Mouse (Mus musculus) 416B (cell line): ENCODE results near the gene Patj.

ENCODE experiments used
- DNase-seq: peaks from one replicate; pipeline ENCODE4 v3.0.0; 2011; ENCODE audit warnings: low read depth

The Patj gene

DNA sequence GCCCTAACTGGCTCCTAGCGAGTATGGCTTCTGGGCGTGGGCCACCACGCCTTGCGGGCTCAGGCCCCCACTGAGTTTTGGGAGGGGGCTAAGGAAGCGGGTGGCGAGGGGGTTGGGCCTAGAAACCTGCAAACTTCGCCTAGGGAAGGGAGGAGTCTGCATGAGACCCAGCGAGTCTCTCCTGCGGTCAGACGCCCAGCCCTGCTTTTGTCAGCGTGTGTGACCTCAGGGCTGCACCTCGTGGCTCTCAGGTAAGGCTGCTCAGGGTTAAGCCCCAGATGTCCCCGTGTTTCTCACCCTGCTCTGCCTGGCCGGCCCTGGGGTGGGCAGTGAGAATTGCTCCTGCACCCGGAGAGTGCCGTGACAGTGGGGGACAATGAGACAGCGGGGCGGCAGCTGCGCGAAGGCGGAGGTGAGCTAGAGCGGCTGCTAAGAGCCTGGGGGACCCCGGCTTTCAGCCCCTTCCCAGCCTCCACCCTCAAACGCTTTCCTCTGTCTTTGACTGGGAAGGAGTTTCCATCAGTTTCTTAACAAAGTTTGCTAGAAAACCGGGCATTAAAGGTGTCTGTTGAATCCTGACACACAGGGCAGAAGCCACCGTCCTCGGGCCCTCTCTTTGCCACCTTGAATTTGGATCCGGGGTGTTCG lies 331.1 kb downstream of the Patj start, which contains the start of gene L1td1:
TSS of gene L1td1 (plus strand) at position 145 of the 648 bp plus-strand sequence.
- DNase-seq = no peak

DNA sequence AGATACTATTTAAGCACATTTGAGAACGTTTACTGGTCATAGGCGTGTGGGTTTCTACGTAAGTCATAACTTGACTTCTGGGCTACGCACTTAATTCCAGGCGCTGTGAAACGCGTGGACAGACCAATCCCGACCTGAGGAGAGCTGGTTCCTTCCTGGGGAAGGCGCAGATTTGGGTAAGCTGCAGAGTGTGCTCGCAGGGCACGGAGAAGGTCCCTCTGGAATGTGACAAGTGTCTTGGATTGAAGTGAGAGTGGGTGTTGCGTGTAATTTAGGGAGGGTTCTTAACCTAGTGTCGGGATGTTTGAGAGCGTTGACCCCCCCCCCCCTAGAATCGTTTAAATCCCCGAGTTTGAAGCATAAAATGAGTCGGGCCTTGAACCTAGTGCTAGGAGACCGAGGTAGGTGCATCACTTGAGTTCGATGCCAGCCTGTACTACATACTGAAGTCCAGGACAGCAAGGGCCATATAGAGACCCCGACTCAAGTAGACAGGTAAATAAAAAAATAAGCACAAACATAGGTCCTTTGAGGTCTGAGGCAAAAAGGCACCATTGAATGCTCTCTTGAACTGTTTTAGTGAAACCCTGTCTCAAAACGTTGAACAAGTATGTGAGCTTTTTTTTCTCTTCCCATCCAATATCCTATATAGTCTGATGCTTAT lies 331.8 kb downstream of the Patj start:
- no peak for DNase-seq

DNA sequence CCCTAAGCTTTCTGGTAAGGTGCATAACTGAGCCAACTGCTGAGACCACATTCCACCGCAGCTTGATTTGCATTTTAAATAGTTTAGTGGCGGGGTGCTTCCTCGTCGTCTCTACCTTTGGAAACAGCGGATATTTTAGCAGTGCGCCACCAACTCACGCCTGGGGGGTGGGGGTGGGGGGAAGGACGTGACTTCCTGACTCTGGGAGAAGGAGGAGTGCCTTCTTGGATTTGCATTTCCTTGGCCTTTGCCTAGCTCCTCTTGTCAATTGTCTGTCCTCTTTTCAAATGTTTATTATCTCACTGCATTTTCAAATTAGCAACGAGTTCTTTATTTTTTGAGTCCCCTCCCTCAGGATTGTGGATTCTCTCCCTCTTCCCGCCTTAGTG lies 332.4 kb downstream of the Patj start:
- no peak for DNase-seq

DNA sequence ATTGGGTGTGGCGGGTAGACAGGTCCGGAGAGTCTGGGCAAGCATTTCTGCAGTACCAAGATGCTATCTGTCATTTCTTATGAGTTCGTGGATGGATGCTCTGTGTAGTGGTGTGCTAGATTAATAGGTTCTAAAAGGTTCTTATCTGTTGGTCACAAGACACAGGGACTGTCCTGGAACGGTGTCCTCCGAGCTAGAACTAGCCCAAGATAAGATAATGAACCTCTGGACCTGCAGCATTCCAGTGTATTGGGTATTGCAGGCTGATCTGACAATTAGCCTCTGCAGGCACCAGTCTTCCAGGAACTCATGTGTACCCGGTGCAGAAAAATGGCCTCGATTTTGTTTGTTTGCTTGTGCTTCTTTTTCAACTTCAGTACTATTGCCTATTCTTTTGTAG lies 333.1 kb downstream of the Patj start:
- no peak for DNase-seq

DNA sequence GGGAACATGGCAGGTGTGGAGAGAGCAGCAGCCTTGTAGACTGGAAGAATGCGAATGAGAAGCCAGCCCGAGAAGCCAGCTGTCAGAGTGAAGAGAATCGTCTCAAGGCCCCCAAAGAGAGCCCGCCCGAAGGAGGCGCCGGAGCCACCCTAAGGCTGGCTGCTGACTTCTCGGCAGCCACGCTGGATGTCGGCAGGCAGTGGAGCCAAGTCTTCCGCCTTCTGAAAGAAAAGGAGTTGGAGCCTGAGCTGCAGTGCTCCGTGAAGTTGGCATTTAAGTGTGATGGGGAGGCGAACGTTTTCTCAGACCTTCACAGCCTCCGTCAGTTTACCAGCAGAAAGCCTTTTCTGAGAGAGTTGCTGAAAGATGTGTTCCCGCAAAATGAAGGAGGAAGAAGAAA lies 338.1 kb downstream of the Patj start:
- DNase-seq = no peak

DNA sequence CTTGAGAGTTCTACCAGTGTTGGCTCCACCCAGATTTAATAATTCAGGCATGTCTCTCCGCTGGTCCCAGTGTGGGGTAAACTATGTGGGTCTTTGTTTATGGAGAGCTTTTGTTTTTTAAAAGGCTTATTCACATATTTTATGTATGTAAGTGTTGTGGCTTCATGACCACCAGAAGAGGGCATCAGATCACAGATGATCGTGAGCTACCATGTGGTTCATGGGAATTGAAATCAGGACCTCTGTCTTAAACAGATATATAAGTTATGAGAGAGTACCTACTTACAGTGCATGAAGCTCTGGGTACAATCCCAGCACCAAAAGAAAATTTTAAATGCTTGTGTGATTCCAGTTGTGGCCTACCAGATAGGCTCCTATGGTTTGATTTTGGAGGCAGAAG lies 344.2 kb downstream of the Patj start:
- peak; percentile 59 for DNase-seq

DNA sequence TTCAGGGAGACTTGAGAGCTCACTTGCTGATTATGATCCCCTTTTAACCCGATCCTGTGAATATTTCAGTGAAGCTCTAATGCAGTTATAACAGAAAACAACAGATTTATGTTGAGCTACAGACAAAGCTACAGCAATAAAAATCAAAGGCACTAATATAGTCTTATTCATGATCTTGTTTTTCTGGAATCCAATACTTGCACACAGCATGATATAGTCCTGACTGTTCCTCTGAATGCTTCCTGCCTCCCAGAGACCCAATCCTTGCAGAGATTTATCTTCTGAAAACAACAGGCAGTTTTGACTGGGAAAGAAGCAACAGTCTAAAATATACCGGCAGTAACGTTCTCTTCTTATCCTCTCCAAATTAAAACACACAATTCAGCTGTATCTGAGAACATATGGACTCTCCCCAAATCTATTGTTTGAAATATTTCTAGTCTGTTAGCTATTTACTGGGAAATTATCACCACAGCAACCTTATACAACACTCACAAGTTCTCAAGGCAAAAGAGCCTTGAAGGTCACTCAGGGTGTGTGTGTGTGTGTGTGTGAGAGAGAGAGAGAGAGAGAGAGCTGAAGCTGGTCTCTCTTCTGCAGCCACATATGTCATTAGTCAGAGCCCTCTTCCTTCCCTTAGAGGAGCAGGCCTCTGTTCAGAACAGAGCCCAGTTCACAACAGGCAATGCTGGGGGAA lies 347.8 kb downstream of the Patj start:
- DNase-seq = no peak

DNA sequence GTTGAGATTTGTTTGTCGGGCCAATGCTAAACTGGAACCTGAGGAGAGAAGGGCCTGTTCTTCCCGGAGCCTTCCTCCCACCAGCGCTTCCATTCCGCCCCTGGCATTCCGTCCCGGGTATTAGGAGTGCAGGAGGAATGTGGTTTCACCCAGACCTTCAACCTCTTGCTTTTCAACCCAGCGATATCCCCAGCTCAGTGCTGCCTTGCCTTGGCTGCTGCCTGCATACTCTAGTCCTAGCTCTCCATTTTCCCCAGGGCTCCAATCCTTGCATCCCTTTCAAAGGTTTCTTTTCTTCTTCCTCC lies 348.3 kb downstream of the Patj start:
- no peak for DNase-seq

- DNase-seq = no peak
These were observed 358.9 kb downstream of the Patj start for GRCm38 (mm10) chr4:98754456-98754855.

- DNase-seq = no peak
These were observed 360.6 kb downstream of the Patj start for GRCm38 (mm10) chr4:98756141-98756540.

DNA sequence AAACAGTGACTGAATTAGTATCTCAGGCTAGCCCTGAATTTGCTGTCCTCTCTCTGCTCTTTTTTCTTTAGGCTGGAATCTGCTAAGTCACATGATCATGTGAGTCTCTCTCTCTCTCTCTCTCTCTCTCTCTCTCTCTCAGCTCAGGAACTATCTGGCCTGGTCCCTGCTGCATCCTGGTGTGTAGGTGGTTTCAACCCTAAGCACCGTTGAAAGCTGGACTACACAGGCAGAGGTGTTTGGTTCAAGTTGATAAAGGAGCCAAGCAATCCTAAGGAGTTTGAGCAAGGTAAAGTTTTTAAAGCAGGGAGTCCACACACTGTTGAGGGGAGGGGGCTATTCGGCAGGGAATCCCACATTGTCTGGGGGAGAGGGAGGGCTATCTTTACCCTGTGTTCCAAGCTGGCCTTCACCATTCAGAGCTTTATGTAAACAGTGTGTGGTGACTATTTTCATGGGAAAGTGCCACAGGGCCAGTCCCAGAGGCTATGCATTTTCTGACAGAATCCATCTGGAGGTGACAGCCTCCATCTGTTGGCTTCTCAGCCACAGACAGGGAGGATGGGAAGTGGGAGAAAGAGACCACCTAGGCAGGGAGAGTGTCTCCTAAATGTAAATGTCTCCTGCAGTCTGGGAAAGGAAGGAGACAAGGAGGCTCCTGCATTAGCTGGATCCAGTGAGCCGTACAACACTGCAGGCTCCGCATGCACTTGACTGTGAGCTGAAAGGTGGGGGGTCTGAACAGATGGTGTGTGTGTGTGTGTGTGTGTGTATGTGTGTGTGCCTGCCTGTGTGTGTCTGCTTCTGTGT lies 362.6 kb downstream of the Patj start:
- DNase-seq = no peak

GRCm38 (mm10) chr4:98758872-98759518 lies 363.4 kb downstream of the Patj start:
- DNase-seq = no peak

DNA sequence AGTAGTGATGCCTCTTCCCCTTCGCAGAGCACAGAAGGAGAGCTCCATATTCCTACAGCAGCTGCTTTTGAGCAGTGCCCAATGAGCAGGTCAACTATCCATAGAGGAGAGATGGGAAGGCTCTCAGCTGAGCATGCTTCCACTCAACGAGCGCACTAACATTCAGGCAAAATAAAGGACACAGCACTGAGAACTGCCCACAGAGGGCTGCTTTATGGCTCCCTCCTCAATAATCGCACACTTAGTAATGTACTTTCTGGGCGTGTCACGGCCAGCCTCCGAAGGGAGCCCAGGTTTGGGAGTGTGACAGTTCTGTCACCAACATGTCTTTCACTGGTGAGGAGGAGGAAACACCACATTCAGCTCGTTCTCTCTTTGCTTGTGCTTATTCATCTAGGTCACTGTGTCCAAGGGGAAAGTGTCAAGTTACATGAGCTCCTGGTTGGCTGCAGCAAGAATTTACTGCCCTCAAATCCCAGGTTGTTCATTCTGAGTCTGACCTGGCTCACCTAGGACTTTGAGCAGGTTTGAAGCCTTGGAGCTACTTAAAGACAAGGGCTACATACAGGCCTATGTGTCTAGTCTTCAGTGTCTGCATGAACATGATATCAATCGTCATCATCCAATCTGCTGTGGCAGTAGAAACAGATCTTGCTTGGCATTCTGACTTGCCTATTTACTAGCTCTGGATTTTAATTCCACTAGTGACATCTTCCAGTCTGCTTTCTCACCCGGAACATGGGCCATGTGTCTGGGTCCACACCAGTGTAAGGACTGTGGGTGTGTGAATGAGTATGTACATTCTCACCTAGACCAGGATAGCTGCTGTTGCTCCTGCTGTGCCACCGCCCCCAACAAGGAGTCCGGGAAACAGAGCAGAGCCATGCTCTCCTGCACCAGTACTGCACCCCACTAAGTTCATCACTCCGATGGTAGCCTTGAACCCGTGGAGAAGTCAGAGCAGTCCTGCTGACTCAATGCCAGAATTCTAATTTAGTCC lies 371.8 kb downstream of the Patj start:
- no peak for DNase-seq
